Mouse (Mus musculus) cerebellum, postnatal 4 days (tissue): ENCODE results near the gene Gps2.

Source experiments
- DNase-seq, 2 experiments: peaks; one replicate each; pipeline ENCODE4 v3.0.0; 2022; ENCODE audit warnings: low spot score in 2 of 2, mixed read lengths in 1 of 2

Gps2 gene

DNA sequence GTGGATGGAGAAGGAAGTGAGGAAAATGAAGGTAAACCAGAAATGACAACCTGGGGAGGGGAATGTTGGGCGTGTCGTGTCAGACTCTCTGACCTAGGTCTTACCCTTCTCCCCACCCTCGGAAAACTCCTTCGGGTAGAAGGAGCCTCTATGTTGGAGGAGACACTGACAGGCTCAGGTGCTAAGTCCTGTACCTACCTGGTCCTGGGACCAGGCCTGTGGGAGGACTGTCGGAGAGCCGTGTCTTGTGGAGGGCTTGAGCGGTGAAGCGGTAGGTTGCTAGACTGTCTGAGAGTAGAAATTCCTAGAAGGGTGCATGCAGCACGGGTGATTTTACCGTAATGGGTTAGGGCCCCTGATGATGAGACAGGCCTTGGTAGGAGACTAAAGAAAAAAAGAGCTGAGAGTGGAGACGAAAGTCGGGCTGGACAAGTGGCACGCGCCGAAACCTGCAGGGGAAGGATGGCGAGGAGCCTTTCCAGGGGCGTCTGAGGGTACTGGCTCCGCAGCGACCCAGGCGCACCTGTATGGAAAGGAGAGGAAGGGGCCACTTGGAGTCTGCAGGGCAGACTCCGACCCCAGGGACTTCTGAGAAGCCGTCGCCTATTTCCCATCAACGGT is 51.1 kb downstream of the Gps2 start, which contains the start of gene Cldn7:
TSS of gene Cldn7 (plus strand) at position 130 of the 621 bp plus-strand sequence.
- no peak for DNase-seq

DNA sequence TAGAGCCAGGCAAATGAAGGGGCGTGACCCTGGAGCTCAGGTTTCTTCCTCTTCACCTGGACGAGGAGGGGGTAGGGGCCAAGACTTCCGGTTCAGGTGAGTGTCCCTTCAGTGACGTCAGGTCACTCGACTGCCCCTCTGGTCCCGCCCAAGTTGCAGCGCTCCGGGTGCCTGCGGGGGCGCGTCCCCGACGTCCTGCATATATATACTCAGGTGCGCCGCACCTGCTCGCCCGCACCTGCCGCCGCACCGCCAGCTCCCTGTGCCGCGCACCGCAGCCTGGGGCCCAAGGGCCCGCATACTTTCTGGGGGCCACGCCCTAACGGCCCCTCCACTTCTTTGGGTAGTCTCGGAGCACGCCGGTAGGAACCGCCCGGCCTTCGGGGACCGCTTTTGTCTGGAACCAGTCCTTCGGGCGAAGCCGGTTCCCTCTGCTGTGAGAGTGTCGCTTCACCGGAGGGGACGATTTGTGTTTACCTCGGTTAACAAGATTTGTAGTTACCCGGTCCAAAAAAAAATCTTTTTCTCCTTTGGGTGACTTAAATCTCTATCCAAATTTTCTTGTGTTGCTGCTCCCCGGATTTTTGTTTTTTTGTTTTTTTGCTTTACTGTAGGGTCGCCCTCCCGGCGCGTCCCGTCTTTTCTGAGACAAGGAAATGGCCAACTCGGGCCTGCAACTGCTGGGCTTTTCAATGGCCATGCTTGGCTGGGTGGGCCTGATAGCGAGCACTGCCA is 51.8 kb downstream of the Gps2 start:
- no peak for DNase-seq
